Mouse (Mus musculus): ENCODE measurements at regions not wholly inside any gene's neighbourhood (a gene's known extent, or its start where the extent isn't known, plus 50 kb on each side); places are given as distances from the start of the nearest gene placed in this dataset.
A peak's percentile ranks its signal among the peaks of the same experiment; 100 is the strongest.

DNA sequence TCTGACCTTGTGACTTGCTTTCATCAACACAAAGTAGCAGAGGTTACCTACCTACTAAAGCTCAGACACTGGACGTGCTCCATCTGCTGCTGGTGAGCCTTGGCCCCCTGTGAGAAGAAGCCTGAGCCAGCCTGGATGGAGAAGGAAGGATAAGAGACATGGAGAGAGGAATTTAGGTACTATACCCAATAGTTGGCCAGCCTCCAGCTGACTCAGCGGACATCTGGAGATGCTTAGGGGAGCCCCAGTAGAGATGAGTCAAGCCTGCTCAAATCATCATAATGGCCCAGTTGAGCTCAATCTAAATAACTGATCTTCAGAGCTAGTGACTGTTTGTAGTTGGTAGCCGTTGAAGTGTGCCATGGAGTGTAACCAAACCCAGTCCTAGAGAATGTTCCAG lies 53.7 kb upstream of the Ripply2 start:
- peak; percentile 24 for DNase-seq (ENCODE audit: extremely low spot score, low spot score)

- DNase-seq (ENCODE audit: extremely low spot score, low spot score), result no peak
Observed at GRCm38 (mm10) chr9:86957076-86957475, 58.3 kb upstream of the Ripply2 start.

DNA sequence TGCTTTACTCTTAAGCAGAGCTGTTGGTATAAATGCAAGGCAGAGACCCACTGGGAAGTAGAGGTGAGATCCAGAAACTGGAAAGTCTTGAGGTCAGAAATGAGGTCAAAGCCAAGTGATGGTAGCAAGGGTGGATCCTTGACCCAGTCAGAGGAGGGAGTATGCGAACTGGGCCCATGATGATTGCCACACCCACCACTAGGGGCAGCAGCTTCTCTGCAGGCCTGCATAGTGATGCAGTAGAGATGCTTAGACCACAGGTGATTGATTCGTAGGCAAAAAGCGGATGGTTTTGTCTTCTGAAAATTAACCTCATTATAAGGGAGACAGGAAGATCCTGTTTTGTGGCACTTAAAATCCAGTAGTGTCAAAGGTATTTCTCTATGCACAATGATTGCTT lies 59.6 kb upstream of the Ripply2 start:
- DNase-seq (ENCODE audit: extremely low spot score, low spot score), result no peak

- no peak for DNase-seq (ENCODE audit: extremely low spot score, low spot score)
Observed at GRCm38 (mm10) chr9:86951958-86952509, 63.3 kb upstream of the Ripply2 start.

DNA sequence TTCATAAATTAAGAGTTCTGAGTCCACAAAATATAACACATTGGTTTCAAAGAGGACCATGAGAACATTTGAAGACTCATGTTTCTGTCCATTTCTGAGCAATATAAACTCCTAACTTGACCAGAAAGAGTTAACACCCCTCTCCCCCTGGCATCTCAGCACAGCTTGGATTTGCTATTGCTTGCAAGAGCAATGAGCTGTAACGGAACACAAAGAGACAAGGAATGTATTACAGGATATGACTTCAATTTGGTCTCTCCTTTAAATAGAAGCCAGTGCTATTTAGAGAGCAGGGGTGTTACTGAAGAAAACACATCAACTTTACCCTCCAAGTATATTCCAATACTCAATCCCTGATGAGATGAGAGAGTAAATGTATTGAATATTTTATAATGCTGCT lies 65.5 kb upstream of the Ripply2 start:
- DNase-seq (ENCODE audit: extremely low spot score, low spot score), result no peak

DNA sequence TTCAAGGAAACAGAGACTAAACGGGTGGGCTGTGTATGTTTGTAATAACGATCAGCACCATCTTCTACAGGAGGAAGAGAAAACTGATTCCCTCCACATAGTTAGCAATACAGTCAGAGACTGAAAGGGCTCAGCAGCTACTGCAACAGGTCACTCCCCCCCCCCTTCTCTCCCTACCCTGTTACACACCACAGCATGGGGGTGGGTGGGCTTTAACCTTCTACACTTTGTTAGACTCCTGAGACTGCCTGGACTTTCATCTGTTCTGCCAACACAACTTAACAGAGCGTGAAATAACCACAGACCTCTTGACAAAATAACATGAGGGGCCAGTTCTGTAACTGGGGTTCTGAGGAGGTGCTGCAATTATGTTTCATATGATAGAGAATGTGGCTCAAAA lies 50.7 kb upstream of the Snap91 start:
- no peak for DNase-seq (ENCODE audit: extremely low spot score, low spot score)

Data from neural tube, embryonic 10.5 days (tissue).